Mouse (Mus musculus) liver, embryonic 14.5 days (tissue): ENCODE results near the gene Pdzd9.

Experiments used
- CTCF ChIP-seq: IDR thresholded peaks from 2 replicates; pipeline ENCODE4 v1.5.1; 2016; ENCODE audit warnings: antibody characterized with exemption, low read depth, control low read depth
- EP300 ChIP-seq: IDR thresholded peaks from 2 replicates; pipeline ENCODE4 v1.6.1; 2016; ENCODE audit warnings: antibody characterized with exemption, low read depth

DNA sequence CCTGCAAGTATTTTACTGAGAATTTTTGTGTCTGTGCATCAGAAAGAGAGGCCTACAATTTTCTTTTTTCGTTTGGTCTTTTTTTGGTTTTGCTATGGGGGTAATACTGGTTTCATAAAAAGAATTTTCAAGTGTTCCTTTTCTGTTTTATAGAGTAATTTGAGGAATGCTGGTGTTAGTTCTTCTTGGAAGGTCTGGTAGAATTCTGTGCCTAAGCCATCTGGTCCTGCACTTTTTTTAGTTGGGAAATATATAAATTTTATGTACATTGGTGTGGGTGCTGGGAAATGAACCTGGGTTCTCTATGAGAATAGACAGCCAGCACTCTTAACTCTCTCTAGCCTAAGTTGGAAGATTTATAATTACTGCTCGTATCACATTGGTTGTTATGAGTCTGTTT lies 41.9 kb upstream of the Pdzd9 start:
- TF ChIP-seq CTCF = no peak
- TF ChIP-seq EP300 = no peak
